Mouse (Mus musculus) embryonic facial prominence, embryonic 12.5 days (tissue): ENCODE data around the gene Rfxap. TPM values are rescaled to one million over a fixed set of nuclear protein-coding genes. Genes with fewer than 3 reads are reported as not detected.

Experiments
- ATAC-seq: fragments of 200-750 bp; cut with Nextera tagmentation; 2 replicates; pipeline ENCODE4 v1.8.0; 2017; ENCODE audit not compliant: insufficient number of reproducible peaks, insufficient read depth, low FRiP score, low TSS enrichment
- H3K27ac ChIP-seq: fragments of 300-500 bp; sonication (generic); 2 replicates; pipeline ENCODE4 v1.5.1; 2016; ENCODE audit warnings: mild to moderate bottlenecking
- H3K27me3 ChIP-seq: fragments of 300-500 bp; sonication (generic); 2 replicates; pipeline ENCODE4 v1.6.1; 2016; ENCODE audit warnings: mild to moderate bottlenecking, moderate library complexity
- H3K36me3 ChIP-seq: fragments of 300-500 bp; sonication (generic); 2 replicates; pipeline ENCODE4 v1.6.1; 2016; ENCODE audit warnings: mild to moderate bottlenecking
- H3K4me1 ChIP-seq: fragments of 300-500 bp; sonication (generic); 2 replicates; pipeline ENCODE4 v1.6.1; 2016
- H3K4me2 ChIP-seq: fragments of 300-500 bp; sonication (generic); replicated peaks from 2 replicates; pipeline ENCODE4 v1.6.1; 2016; ENCODE audit warnings: mild to moderate bottlenecking, moderate library complexity
- H3K4me3 ChIP-seq: fragments of 300-500 bp; sonication (generic); 2 replicates; pipeline ENCODE4 v1.5.1; 2016; ENCODE audit warnings: mild to moderate bottlenecking
- H3K9ac ChIP-seq: fragments of 300-500 bp; sonication (generic); 2 replicates; pipeline ENCODE4 v1.6.1; 2016; ENCODE audit warnings: mild to moderate bottlenecking, moderate library complexity
- H3K9me3 ChIP-seq: fragments of 300-500 bp; sonication (generic); 2 replicates; pipeline ENCODE4 v1.6.1; 2016; ENCODE audit warnings: mild to moderate bottlenecking, moderate library complexity
- WGBS: fragments of 180-500 bp; shearing (Covaris S2); methylation state at CpG from one replicate; pipeline ENCODE4 v1.1.7; 2016; 5-methylcytosine and 5-hydroxymethylcytosine counted together
- polyA plus RNA-seq: library from polyadenylated mRNA; unstranded; fragments of >200 nt; fragmentation: Nextera tagmentation; extraction: Ambion mirVana; gene quantifications from 2 replicates; pipeline ENCODE4 v1.2.1, GENCODE M21; 2016

Rfxap gene
- polyA plus RNA-seq, 1 experiment from 2014 or later, result 67.3 TPM

GRCm38 (mm10) chr3:54795806-54796205 is 11.8 kb downstream of the Rfxap start:
- Histone ChIP-seq H3K4me3 (no peak overlapping the region), H3K27ac (no peak overlapping the region), H3K27me3 (no peaks in the 10 kb centered on the region; the same call in 1 of the 2 replicates), H3K9ac (no peak overlapping the region), H3K4me2 (no peak overlapping the region), H3K36me3 (peaks cover 8% of the 10 kb centered on the region; the same call in 1 of the 2 replicates), H3K9me3 (peaks cover 5% of the 10 kb centered on the region; the same call in 1 of the 2 replicates), H3K4me1 (no peaks in the 10 kb centered on the region)
- ATAC-seq, result no peak
- 93% methylated on average over 1 of the region's 1 CpGs for WGBS

DNA sequence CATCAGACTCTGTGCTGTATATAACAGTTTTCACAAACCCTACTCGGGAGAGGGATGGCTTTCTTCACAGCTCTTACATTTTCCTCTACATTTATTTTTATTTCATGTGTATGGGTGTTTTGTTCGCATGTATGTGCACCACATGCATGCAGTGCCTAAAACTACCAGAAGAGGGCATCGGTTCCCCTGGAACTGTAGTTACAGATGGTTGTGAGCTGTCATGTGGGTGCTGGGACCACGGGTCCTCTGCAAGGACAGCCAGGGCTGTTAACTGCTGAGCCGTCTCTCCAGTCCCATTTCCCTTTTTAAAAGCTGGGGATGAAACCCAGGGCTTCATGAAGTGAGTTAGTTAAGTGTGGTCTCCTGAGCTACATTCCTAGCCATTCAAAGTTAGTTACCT is 12.2 kb downstream of the Rfxap start:
- no peak for ATAC-seq
- H3K9me3 ChIP-seq, result peaks cover 5% of the 10 kb centered on the region; the same call in 1 of the 2 replicates
- peaks cover 8% of the 10 kb centered on the region; the same call in 1 of the 2 replicates for H3K36me3 ChIP-seq
- WGBS, result 93% methylated on average over 5 of the region's 5 CpGs
- H3K9ac ChIP-seq, result no peak overlapping the region
- H3K4me1 ChIP-seq, result no peaks in the 10 kb centered on the region
- no peaks in the 10 kb centered on the region; the same call in 1 of the 2 replicates for H3K27me3 ChIP-seq
- H3K4me3 ChIP-seq, result no peak overlapping the region
- no peak overlapping the region for H3K4me2 ChIP-seq
- no peak overlapping the region for H3K27ac ChIP-seq

DNA sequence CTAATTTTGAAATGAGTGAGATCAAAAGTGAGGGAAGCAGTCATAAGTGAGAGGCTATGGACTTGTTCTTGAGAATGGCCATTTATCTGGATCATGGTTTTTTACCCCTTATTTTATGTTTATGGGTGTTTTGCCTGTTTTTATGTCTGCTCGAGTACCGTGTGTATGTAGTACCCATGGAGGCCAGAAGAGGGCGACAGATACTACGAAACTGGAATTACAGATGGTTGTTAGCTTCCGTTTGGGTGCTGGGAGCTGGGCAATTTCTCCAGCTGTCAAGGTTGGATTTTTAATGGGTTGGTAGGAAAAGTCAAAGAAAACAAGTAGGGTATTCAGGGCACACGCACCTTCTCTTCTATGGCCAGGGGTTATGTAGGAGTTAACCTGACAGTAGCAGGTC is 13.8 kb downstream of the Rfxap start:
- Histone ChIP-seq H3K9me3 (peaks cover 5% of the 10 kb centered on the region; the same call in 1 of the 2 replicates), H3K4me2 (no peak overlapping the region), H3K36me3 (peaks cover 13% of the 10 kb centered on the region; the same call in 1 of the 2 replicates), H3K9ac (no peak overlapping the region), H3K27ac (no peak overlapping the region), H3K27me3 (no peaks in the 10 kb centered on the region; the same call in 1 of the 2 replicates), H3K4me3 (no peak overlapping the region), H3K4me1 (no peaks in the 10 kb centered on the region)
- ATAC-seq, result no peak
- 83% methylated on average over 6 of the region's 6 CpGs for WGBS

GRCm38 (mm10) chr3:54791822-54792677 is 15.5 kb downstream of the Rfxap start:
- Histone ChIP-seq H3K9ac (no peak overlapping the region), H3K4me3 (no peak overlapping the region), H3K4me2 (no peak overlapping the region), H3K27me3 (no peaks in the 10 kb centered on the region), H3K9me3 (peaks cover 5% of the 10 kb centered on the region; the same call in 1 of the 2 replicates), H3K4me1 (no peaks in the 10 kb centered on the region), H3K27ac (no peak overlapping the region), H3K36me3 (peaks cover 14% of the 10 kb centered on the region; the same call in 1 of the 2 replicates)
- ATAC-seq, result no peak
- WGBS, result 73% methylated on average over 10 of the region's 10 CpGs

GRCm38 (mm10) chr3:54790601-54791000 is 17.0 kb downstream of the Rfxap start:
- ATAC-seq, result no peak; the same call in 1 of the 2 replicates
- no peaks in the 10 kb centered on the region for H3K27me3 ChIP-seq
- H3K27ac ChIP-seq, result no peak overlapping the region
- no peak overlapping the region for H3K4me2 ChIP-seq
- peaks cover 14% of the 10 kb centered on the region; the same call in 1 of the 2 replicates for H3K36me3 ChIP-seq
- 58% methylated on average over 2 of the region's 2 CpGs for WGBS
- no peak overlapping the region for H3K9ac ChIP-seq
- H3K4me3 ChIP-seq, result no peak overlapping the region
- H3K4me1 ChIP-seq, result no peaks in the 10 kb centered on the region
- H3K9me3 ChIP-seq, result peaks cover 5% of the 10 kb centered on the region; the same call in 1 of the 2 replicates

DNA sequence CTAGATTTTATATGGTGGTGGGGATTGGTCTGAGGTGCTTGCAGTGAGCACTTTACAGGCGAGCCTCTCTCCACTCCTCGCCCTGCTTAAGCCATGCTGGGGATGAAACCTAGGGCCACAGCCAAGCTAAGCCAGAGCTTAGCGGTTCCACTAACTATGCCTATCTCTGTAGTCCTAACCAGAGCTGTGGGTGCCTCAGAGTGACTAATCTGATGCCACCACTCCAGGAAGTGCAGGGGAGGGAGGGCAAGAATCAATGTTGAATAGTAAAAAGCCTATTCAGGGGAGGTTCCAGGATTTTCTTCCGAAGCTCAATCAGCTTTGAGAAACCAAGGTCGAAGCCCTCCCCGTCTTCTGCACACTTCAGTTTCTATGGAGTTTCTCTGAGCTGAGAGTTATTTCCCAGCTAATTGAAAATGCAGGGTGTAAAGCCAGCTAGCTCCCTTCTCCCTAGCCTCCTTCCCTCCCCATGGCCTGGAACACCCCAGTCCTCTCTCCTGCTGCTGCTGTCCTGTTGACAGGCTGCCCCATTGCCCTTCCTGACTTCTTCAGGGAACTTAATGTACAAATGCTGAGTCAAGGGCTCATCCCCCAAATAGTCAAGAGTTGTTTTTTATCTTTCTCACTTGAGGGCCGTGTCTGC is 31.5 kb downstream of the Rfxap start:
- no peak overlapping the region for H3K4me2 ChIP-seq
- H3K27ac ChIP-seq, result no peak overlapping the region
- no peak for ATAC-seq
- H3K9me3 ChIP-seq, result no peaks in the 10 kb centered on the region
- WGBS, result 70% methylated on average over 7 of the region's 7 CpGs
- no peaks in the 10 kb centered on the region for H3K36me3 ChIP-seq
- no peak overlapping the region for H3K9ac ChIP-seq
- H3K4me1 ChIP-seq, result no peaks in the 10 kb centered on the region
- no peak overlapping the region for H3K4me3 ChIP-seq
- no peaks in the 10 kb centered on the region for H3K27me3 ChIP-seq

DNA sequence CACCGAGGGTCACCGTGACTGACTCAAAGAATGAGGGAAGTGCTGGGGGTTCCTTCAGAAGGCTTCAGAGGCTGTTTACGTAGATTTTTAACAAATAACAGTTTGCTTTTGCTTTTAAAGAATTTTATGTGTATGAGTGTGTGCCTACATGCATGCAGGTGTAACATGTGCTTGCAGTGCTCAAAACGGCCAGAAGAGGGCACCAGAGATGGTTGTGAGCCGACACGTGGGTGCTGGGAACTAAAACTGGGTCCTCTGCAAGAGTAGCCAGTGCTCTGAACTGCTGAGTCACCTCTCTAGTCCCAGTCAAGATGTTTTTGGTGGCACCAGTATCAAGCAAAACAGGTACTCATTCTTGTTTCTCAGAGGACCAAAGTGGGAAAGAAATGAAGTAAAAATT is 34.0 kb downstream of the Rfxap start:
- H3K9ac ChIP-seq, result no peak overlapping the region
- H3K27ac ChIP-seq, result no peak overlapping the region
- no peak overlapping the region for H3K4me3 ChIP-seq
- no peaks in the 10 kb centered on the region for H3K36me3 ChIP-seq
- H3K4me1 ChIP-seq, result no peaks in the 10 kb centered on the region
- 82% methylated on average over 6 of the region's 6 CpGs for WGBS
- ATAC-seq, result no peak
- no peak overlapping the region for H3K4me2 ChIP-seq
- H3K9me3 ChIP-seq, result no peaks in the 10 kb centered on the region
- H3K27me3 ChIP-seq, result no peaks in the 10 kb centered on the region

- Histone ChIP-seq H3K4me3 (no peak overlapping the region), H3K4me2 (no peak overlapping the region), H3K9ac (no peak overlapping the region), H3K36me3 (no peaks in the 10 kb centered on the region), H3K27ac (no peak overlapping the region), H3K4me1 (no peaks in the 10 kb centered on the region), H3K9me3 (no peaks in the 10 kb centered on the region), H3K27me3 (no peaks in the 10 kb centered on the region)
- 73% methylated on average over 17 of the region's 17 CpGs for WGBS
- no peak for ATAC-seq
Measured at GRCm38 (mm10) chr3:54769349-54770275, 38.0 kb downstream of the Rfxap start.

DNA sequence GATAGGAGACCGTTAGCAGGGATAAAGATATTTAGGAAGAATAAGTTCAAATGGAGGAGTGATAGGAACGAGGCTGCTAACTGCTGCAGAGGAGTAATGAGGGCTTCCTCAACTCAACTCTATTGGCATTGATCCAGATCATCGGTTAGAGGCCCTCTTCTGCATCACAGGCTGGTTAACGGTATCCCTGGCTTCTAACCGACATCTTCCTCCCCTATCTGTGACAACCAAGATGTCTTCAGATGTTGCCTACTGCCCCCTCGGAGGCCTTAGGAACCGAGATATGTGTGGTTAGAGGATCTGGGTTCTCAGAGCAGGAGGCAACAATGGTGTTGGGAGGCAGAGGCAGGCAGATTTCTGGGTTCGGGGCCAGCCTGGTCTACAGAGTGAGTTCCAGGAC is 39.0 kb downstream of the Rfxap start:
- Histone ChIP-seq H3K9me3 (no peaks in the 10 kb centered on the region), H3K27ac (no peak overlapping the region), H3K4me2 (no peak overlapping the region), H3K4me3 (no peak overlapping the region), H3K4me1 (0 out of 2 replicates have a peak, but pooled peaks cover 5% of the 10 kb centered on the region), H3K36me3 (no peaks in the 10 kb centered on the region), H3K9ac (no peak overlapping the region), H3K27me3 (no peaks in the 10 kb centered on the region)
- ATAC-seq, result no peak
- 90% methylated on average over 8 of the region's 8 CpGs for WGBS

DNA sequence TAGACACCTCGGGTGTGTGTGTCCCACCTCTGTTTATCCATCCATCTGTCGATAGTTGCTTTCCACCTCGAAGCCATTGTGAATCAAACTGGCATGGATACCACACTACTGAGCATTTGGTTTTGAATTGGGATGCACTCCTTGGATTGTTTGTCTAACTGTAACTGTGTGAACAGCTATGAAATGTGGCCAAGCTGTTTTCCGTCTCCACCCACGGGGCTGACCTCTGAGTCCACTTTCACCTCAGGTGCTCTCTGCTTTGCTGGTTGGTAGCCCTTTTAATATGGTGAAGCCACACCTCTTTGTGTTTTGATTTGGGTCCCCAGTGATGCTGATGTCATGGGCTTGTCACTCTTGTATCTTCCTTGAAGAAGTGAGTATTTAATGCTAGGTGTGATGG is 40.8 kb downstream of the Rfxap start:
- no peak for ATAC-seq
- H3K36me3 ChIP-seq, result no peaks in the 10 kb centered on the region
- H3K9ac ChIP-seq, result no peak overlapping the region
- H3K9me3 ChIP-seq, result no peaks in the 10 kb centered on the region
- 85% methylated on average over 5 of the region's 5 CpGs for WGBS
- H3K4me3 ChIP-seq, result no peak overlapping the region
- H3K27me3 ChIP-seq, result no peaks in the 10 kb centered on the region
- H3K4me2 ChIP-seq, result no peak overlapping the region
- no peak overlapping the region for H3K27ac ChIP-seq
- H3K4me1 ChIP-seq, result 0 out of 2 replicates have a peak, but pooled peaks cover 5% of the 10 kb centered on the region

DNA sequence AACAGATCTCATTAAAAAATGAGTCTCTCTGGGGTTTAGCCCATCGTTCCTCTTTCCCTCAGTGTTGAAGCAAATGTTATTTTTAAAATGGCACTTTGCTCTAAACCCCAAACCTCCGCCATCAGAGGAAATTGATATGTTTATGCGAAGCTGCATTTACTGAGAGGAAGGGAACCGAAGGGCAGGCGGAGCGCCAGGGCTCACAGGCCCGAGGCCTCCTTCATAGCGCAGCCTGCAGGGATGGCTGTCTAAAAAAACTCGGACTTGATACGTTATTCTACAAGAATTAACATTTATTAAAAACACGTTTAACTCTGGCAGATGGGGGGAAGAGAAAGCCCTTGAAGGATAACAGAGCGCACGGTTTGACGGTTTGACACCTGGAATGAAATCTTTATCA is 41.6 kb downstream of the Rfxap start:
- H3K27me3 ChIP-seq, result no peaks in the 10 kb centered on the region
- H3K9ac ChIP-seq, result no peak overlapping the region
- H3K27ac ChIP-seq, result no peak overlapping the region
- H3K4me1 ChIP-seq, result 0 out of 2 replicates have a peak, but pooled peaks cover 5% of the 10 kb centered on the region
- H3K4me2 ChIP-seq, result no peak overlapping the region
- no peaks in the 10 kb centered on the region for H3K36me3 ChIP-seq
- WGBS, result 59% methylated on average over 14 of the region's 14 CpGs
- no peak overlapping the region for H3K4me3 ChIP-seq
- ATAC-seq, result no peak
- no peaks in the 10 kb centered on the region for H3K9me3 ChIP-seq
